Mouse (Mus musculus): ENCODE measurements around the gene Parg. TPM values are rescaled to one million over a fixed set of nuclear protein-coding genes. Genes with fewer than 3 reads are reported as not detected.
A peak's percentile ranks its signal among the peaks of the same experiment; 100 is the strongest.

The Parg gene
- total and polyA plus RNA-seq, 3 experiments: 32.6 to 43.8 TPM; not detected in 1

DNA sequence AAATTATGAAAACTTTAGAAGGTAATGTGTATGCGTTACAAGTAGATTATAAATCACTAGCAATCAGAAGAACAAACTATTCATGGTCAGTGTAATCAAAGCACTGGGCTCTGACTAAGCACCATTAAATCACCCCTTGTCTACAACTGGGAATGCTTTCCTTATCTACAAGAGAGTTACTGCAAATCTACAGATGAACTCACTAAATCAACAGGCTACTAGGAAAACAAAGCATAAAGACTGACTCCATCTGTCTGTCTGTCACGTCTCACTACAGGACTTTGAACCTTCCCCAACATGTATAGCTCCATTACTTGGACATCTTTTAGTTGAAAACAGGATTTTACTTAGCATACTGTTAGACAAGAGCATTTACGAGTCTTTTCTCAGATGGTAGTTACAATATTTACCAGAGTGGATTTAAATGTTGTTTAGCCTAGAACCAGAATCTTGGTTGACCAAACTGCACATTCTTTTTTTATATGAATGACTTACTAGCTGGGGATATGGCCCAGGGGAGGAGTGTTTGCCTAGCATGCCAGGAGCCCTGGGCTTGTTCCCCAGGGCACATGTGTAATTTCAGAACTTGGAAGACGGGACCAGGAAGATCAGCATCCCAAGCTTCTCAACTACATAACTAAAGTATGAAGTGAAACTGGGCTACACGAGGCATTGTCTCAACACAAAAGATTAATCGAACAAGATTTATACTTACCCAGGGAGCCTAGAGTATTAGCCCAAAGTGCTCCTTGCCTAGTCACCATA is 10.9 kb upstream of the Parg start:
- Histone ChIP-seq H3K79me2 (ENCODE audit: control insufficient read depth, insufficient read depth, low read length, poor library complexity) (peaks cover 18% of the 10 kb centered on the region; the same call in 1 of the 2 replicates), H3K4me3 (ENCODE audit: control insufficient read depth in 1 of 2, insufficient read depth in 1 of 2, low read depth in 2 of 2, low read length in 2 of 2) (no peak overlapping the region), H3K27me3 (ENCODE audit: control insufficient read depth in 1 of 2, insufficient read depth in 2 of 2, low read length in 2 of 2) (no peaks in the 10 kb centered on the region), H3K36me3 (ENCODE audit: control insufficient read depth in 1 of 2, insufficient read depth in 2 of 2, low read length in 2 of 2) (peaks cover 38 to 61% of the 10 kb centered on the region in 2 experiments), H3K9ac (ENCODE audit: control insufficient read depth, low read depth, low read length, poor library complexity, severe bottlenecking) (no peak overlapping the region), H3K9me3 (replicated peaks; ENCODE audit: insufficient read depth, low read length) (no peaks in the 10 kb centered on the region), H3K4me1 (ENCODE audit: control insufficient read depth in 1 of 2, insufficient read depth in 2 of 2, low read length in 2 of 2) (peaks cover 7 to 10% of the 10 kb centered on the region in 2 experiments), H3K27ac (ENCODE audit: control insufficient read depth, low read depth, low read length) (no peak overlapping the region)
- TF ChIP-seq MAFK (IDR thresholded peaks at IDR 0.05; ENCODE audit: borderline replicate concordance, low read depth, low read length) (no peak), MYC (IDR thresholded peaks at IDR 0.05; ENCODE audit: low read depth, low read length) (no peak), NELFE (IDR thresholded peaks at IDR 0.05; ENCODE audit: low read depth, low read length) (no peak), ETS1 (IDR thresholded peaks at IDR 0.05; ENCODE audit: low read depth, low read length) (no peak), TBP (IDR thresholded peaks at IDR 0.05; ENCODE audit: low read depth, low read length) (no peak), MXI1 (IDR thresholded peaks at IDR 0.05; ENCODE audit: low read depth, low read length) (no peak)
- DNase-seq (ENCODE audit: low read depth, low spot score): no peak

DNA sequence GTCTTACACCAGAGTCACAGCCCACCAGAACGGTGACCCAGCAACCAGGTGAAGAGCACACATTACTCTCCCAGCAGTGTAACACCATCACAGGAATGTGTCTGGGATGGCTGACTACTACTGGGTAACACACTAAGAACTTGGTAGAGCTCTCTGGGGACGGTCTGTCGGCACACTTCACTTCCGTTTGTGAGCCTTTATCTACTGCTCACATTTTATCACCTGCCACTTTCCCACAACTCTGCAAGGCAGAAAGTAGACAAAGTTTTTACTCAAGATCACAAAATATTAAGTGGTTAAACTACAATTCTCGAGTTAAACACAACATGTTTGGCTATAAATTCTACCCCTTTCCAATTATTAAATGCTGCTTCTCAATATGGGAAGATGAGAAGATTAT is 9.8 kb upstream of the Parg start:
- Histone ChIP-seq H3K9me3 (replicated peaks; ENCODE audit: insufficient read depth, low read length) (no peaks in the 10 kb centered on the region), H3K27me3 (ENCODE audit: control insufficient read depth in 1 of 2, insufficient read depth in 2 of 2, low read length in 2 of 2) (no peaks in the 10 kb centered on the region), H3K4me1 (ENCODE audit: control insufficient read depth in 1 of 2, insufficient read depth in 2 of 2, low read length in 2 of 2) (peaks cover 12 to 16% of the 10 kb centered on the region in 2 experiments), H3K9ac (ENCODE audit: control insufficient read depth, low read depth, low read length, poor library complexity, severe bottlenecking) (no peak overlapping the region), H3K4me3 (ENCODE audit: control insufficient read depth in 1 of 2, insufficient read depth in 1 of 2, low read depth in 2 of 2, low read length in 2 of 2) (no peak overlapping the region), H3K79me2 (ENCODE audit: control insufficient read depth, insufficient read depth, low read length, poor library complexity) (peaks cover 22% of the 10 kb centered on the region; the same call in 1 of the 2 replicates), H3K36me3 (ENCODE audit: control insufficient read depth in 1 of 2, insufficient read depth in 2 of 2, low read length in 2 of 2) (peaks cover 44 to 62% of the 10 kb centered on the region in 2 experiments), H3K27ac (ENCODE audit: control insufficient read depth, low read depth, low read length) (no peak overlapping the region)
- peak; percentile 63 for DNase-seq (ENCODE audit: low read depth, low spot score)
- TF ChIP-seq ELF1 (IDR thresholded peaks at IDR 0.05; ENCODE audit: low read depth, low read length) (no peak), CHD1 (IDR thresholded peaks at IDR 0.05; ENCODE audit: low read depth, low read length) (no peak), MYC (IDR thresholded peaks at IDR 0.05; ENCODE audit: low read depth, low read length) (no peak), ZNF384 (IDR thresholded peaks at IDR 0.05; ENCODE audit: low read depth, low read length) (no peak), MXI1 (IDR thresholded peaks at IDR 0.05; ENCODE audit: low read depth, low read length) (peak; percentile 25; the same call in 1 of the 2 replicates), POLR2AphosphoS5 (IDR thresholded peaks at IDR 0.05; ENCODE audit: borderline replicate concordance, low read depth, low read length) (no peak), GABPA (IDR thresholded peaks at IDR 0.05; ENCODE audit: low read depth, low read length) (no peak), CHD2 (IDR thresholded peaks at IDR 0.05; ENCODE audit: low read length) (no peak), ZKSCAN1 (IDR thresholded peaks at IDR 0.05; ENCODE audit: low read depth, low read length) (no peak), BHLHE40 (IDR thresholded peaks at IDR 0.05; ENCODE audit: borderline replicate concordance, low read depth, low read length) (peak; percentile 84; the same call in 1 of the 2 replicates), NELFE (IDR thresholded peaks at IDR 0.05; ENCODE audit: low read depth, low read length) (no peak), RAD21 (IDR thresholded peaks at IDR 0.05; ENCODE audit: low read depth, low read length) (no peak), E2F4 (IDR thresholded peaks at IDR 0.05; ENCODE audit: borderline replicate concordance, low read depth, low read length) (no peak), KAT2A (conservative IDR thresholded peaks at IDR 0.05; ENCODE audit: low read depth, low read length) (no peak), UBTF (IDR thresholded peaks at IDR 0.05; ENCODE audit: borderline replicate concordance, insufficient read depth, low read depth, low read length) (no peak), GATA1 (IDR thresholded peaks at IDR 0.05; ENCODE audit: low read depth, low read length) (peak; percentile 82), EP300 (IDR thresholded peaks at IDR 0.05; ENCODE audit: low read depth in 1 of 2, low read length in 2 of 2) (peak; percentile 62 to 66), MEF2A (IDR thresholded peaks at IDR 0.05; ENCODE audit: extremely low read depth, insufficient replicate concordance, low read depth, low read length, poor library complexity, severe bottlenecking) (no peak), ETS1 (IDR thresholded peaks at IDR 0.05; ENCODE audit: low read depth, low read length) (peak; percentile 66), TCF12 (IDR thresholded peaks at IDR 0.05; ENCODE audit: low read depth, low read length) (peak; percentile 25; the same call in 1 of the 2 replicates), CTCF (IDR thresholded peaks at IDR 0.05 in 2 of 3, conservative IDR thresholded peaks at IDR 0.05 in 1 of 3; ENCODE audit: control insufficient read depth in 1 of 3, insufficient read depth in 1 of 3, low read depth in 2 of 3, low read length in 3 of 3, poor library complexity in 1 of 3, severe bottlenecking in 1 of 3) (no peak), NRF1 (IDR thresholded peaks at IDR 0.05; ENCODE audit: insufficient read depth, low read depth, low read length, poor library complexity, severe bottlenecking) (no peak), MAFK (IDR thresholded peaks at IDR 0.05; ENCODE audit: borderline replicate concordance, low read depth, low read length) (no peak), RCOR1 (IDR thresholded peaks at IDR 0.05; ENCODE audit: low read depth, low read length) (no peak), MYB (IDR thresholded peaks at IDR 0.05; ENCODE audit: low read depth, low read length) (no peak), TBP (IDR thresholded peaks at IDR 0.05; ENCODE audit: low read depth, low read length) (no peak), SMC3 (IDR thresholded peaks at IDR 0.05; ENCODE audit: low read depth, low read length) (no peak)

All from MEL (cell line).